Mouse (Mus musculus): ENCODE results near the gene Hephl1.

Gene Hephl1

GRCm38 (mm10) chr9:15015223-15015956 is 96.5 kb downstream of the Hephl1 start:
- DNase-seq = peak; percentile 61

DNA sequence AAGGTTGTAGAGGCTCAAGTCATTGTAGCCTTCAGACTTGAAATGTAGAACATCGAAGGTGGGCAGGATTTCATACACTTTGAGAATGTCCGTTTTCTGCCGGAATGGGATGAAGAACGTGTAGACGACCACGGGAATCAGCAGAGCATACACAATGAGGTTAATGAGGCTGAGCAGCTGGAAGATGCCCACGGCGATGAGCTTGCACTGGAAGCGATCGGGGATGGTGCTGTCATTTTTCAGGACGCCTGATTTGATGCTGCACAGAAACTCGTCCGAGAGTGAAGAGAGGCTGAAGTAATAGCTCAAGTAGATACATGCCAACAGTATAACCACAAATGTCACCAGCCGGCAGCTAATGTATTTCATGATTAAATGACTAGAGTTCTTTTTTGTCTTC is 104.3 kb downstream of the Hephl1 start:
- no peak for DNase-seq

GRCm38 (mm10) chr9:15004298-15004685 is 107.6 kb downstream of the Hephl1 start:
- no peak for DNase-seq

DNA sequence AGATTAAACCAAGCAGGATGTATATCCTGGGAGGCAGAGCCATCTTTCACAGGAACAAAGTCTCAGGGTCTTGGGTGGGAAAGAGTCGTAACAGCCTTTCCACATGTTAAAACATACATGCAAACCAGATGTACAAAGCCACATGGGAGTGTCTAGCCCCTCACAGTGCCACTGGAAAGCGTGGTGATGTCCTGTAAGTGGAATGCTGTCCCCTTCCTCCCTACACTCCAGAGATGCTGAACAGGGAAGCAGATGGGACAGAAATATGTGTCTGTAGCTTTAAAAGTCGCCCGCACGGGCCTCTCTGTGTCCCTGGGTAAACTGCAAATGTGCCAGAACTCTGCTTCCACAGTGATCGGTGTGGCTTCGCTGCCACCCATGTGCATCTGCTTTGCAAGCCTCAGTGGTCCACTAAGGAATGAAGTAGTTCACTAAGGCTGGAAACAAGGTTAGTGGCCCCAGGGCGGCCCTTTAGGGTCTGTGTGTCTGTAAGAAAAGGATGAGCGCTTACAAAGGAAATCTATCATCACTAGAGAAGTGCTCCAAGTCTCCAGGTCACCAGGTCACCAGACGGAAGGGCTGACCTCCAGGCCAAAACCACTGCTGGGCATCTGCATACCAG is 108.1 kb downstream of the Hephl1 start:
- no peak for DNase-seq

DNA sequence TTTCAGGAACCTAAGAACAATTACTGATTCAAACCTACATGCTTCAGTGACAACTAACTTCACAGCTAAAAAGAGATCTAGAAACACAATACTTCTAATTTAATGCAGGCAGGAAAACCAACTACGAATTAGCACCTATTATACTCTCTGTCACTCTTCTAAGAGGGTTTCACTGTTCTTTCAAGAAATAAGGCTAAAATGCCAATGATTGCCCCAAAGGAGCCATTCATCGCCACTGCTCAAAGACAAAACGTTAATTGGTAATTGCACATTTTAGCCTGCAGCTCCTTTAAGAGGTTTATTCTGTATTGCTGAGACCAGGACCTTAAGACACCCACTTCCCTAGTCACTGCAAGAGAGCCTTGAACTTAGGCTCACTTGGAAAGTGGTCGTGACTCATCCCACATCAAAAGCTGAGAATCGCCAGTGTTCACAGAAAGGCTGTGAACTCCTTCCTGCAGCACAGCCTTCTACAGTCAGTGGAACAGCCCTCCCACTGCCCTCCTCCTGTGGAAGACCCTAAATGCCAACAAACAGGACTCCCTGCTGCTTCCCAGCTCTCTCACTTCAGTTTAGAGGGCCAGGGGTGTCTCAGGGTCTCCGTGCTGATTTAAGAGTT is 108.8 kb downstream of the Hephl1 start:
- DNase-seq = no peak
